In genomic region chr2:150310952-150311884, GRCm38 (mm10) we compare ENCODE assay signal across 8 mouse cellular contexts. TPM values are rescaled to one million over a fixed set of nuclear protein-coding genes. Genes with fewer than 3 reads are reported as not detected.
DNase-seq lines count a peak whose midpoint lies in the region; ATAC-seq lines count a peak whose summit lies in the region.
"Not testable (repeated sequence)": the region's sequence is repeated elsewhere in the genome, so short reads cannot be mapped to it uniquely, and the experiment has no call there.

No protein-coding gene starts in this region.

- H3K9ac ChIP-seq in hindbrain, embryonic 15.5 days: peak overlapping the region; percentile 44

- not testable (repeated sequence) for H3K9me3 ChIP-seq in hindbrain, embryonic 15.5 days

- H3K27ac ChIP-seq in hindbrain, embryonic 15.5 days (replicated peaks): 0 out of 2 replicates have a peak overlapping the region, but pooled peaks have one; percentile 22

- H3K4me3 ChIP-seq in hindbrain, embryonic 15.5 days: peak overlapping the region; percentile 52

- peak; percentile 76 for DNase-seq in T-cell, adult 2 months (ENCODE audit: low spot score)
- DNase-seq in cerebellum, postnatal 36 days: peak; percentile 87 to 90
- DNase-seq in frontal cortex, postnatal 36 days (ENCODE audit: low spot score in 2 of 2): peak; percentile 82 to 93
- DNase-seq in left cerebral cortex, adult 11 months (ENCODE audit: low spot score): peak; percentile 82
- DNase-seq in lung, postnatal 4 days: peak; percentile 92 to 93
- peak; percentile 64 for DNase-seq in retina, postnatal 7 days (ENCODE audit: low read depth, low spot score)
- peak; percentile 73 for DNase-seq in urinary bladder, adult 2 months (ENCODE audit: low spot score)

- H3K4me2 ChIP-seq in hindbrain, embryonic 15.5 days: peak overlapping the region; percentile 60

- peak; percentile 99 for ATAC-seq in hindbrain, embryonic 15.5 days (ENCODE audit: low FRiP score, low read depth)

- H3K4me1 ChIP-seq in hindbrain, embryonic 15.5 days (replicated peaks): not testable (repeated sequence)

- not testable (repeated sequence) for H3K27me3 ChIP-seq in hindbrain, embryonic 15.5 days

- peaks cover 12% of the 10 kb centered on the region for H3K36me3 ChIP-seq in hindbrain, embryonic 15.5 days

- WGBS in hindbrain, embryonic 15.5 days: 16% methylated on average over 19 of the region's 19 CpGs

RNA-seq across cellular contexts. Expression of gene Gm10130, which starts 12.3 kb away (rescaled TPM):
- polyA plus RNA-seq in hindbrain, embryonic 15.5 days (2015; fragmentation: Nextera tagmentation; extraction: Ambion mirVana): 1.1 and 1.4 TPM in 2 replicates
- not detected in 2 replicates for polyA plus RNA-seq in urinary bladder, adult 2 months (2012; rRNA removed)

RNA-seq across cellular contexts. Expression of gene 3300002I08Rik, which starts 51.3 kb away (rescaled TPM):
- 14.7 and 15.3 TPM in 2 replicates for polyA plus RNA-seq in hindbrain, embryonic 15.5 days (2015; fragmentation: Nextera tagmentation; extraction: Ambion mirVana)
- 3.3 and 3.5 TPM in 2 replicates for polyA plus RNA-seq in urinary bladder, adult 2 months (2012; rRNA removed)

RNA-seq across cellular contexts. Expression of gene Gm14124, which starts 53.9 kb away (rescaled TPM):
- 0.06 TPM in 1 of 2 replicates, not detected in the other for polyA plus RNA-seq in hindbrain, embryonic 15.5 days (2015; fragmentation: Nextera tagmentation; extraction: Ambion mirVana)
- 0.07 TPM in 2 replicates for polyA plus RNA-seq in urinary bladder, adult 2 months (2012; rRNA removed)

RNA-seq across cellular contexts. Expression of gene Gm21994, which starts 55.8 kb away (rescaled TPM):
- 3.6 and 3.9 TPM in 2 replicates for polyA plus RNA-seq in hindbrain, embryonic 15.5 days (2015; fragmentation: Nextera tagmentation; extraction: Ambion mirVana)
- 2.4 and 2.7 TPM in 2 replicates for polyA plus RNA-seq in urinary bladder, adult 2 months (2012; rRNA removed)

Comparison
In these comparisons a context has a peak if more than half of its experiments do, and no peak if none do; other contexts are left out.
1. Peak in every context shown above with its lines: DNase-seq, ATAC-seq, H3K4me3 ChIP-seq and H3K27ac ChIP-seq.